Mouse (Mus musculus) erythroblast, embryonic 14.5 days (primary cell): ENCODE measurements around the gene Chid1.

Source experiments
- GATA1 ChIP-seq: IDR thresholded peaks from 2 replicates; pipeline ENCODE4 v1.6.1; 2012; ENCODE audit warnings: low read length, inconsistent platforms, mixed read lengths
- TAL1 ChIP-seq: IDR thresholded peaks from 3 replicates; pipeline ENCODE4 v1.6.1; 2012; ENCODE audit warnings: low read length, inconsistent platforms, mixed read lengths

GRCm38 (mm10) chr7:141559726-141560325, 20.2 kb upstream of the Chid1 start:
- TF ChIP-seq TAL1 (no peak), GATA1 (no peak)
